Mouse (Mus musculus) hindbrain, embryonic 14.5 days (tissue): ENCODE data around the gene Dusp7. TPM values are rescaled to one million over a fixed set of nuclear protein-coding genes. Genes with fewer than 3 reads are reported as not detected.

Experiments
- ATAC-seq: fragments of 200-750 bp; cut with Nextera tagmentation; 2 replicates; pipeline ENCODE4 v1.8.0; 2017; ENCODE audit warnings: moderate number of reproducible peaks, mild to moderate bottlenecking, moderate TSS enrichment, moderate library complexity; ENCODE audit not compliant: low FRiP score
- DNase-seq: peaks from one replicate; pipeline ENCODE4 v3.0.0-alpha.2; 2015; ENCODE audit warnings: low spot score
- H3K27ac ChIP-seq: fragments of 300-500 bp; sonication (generic); 2 replicates; pipeline ENCODE4 v1.5.1; 2014; ENCODE audit warnings: mild to moderate bottlenecking, moderate library complexity
- H3K27me3 ChIP-seq: fragments of 300-500 bp; sonication (generic); 2 replicates; pipeline ENCODE4 v1.6.1; 2014; ENCODE audit warnings: mild to moderate bottlenecking, low read length, mixed read lengths; ENCODE audit not compliant: control insufficient read depth, insufficient read depth
- H3K36me3 ChIP-seq: fragments of 300-500 bp; sonication (generic); replicated peaks from 2 replicates; pipeline ENCODE4 v1.6.1; 2014; ENCODE audit not compliant: control insufficient read depth, insufficient read depth
- H3K4me1 ChIP-seq: fragments of 300-500 bp; sonication (generic); replicated peaks from 2 replicates; pipeline ENCODE4 v1.6.1; 2014; ENCODE audit warnings: antibody characterized with exemption, low read length, mixed read lengths; ENCODE audit not compliant: control insufficient read depth, insufficient read depth
- H3K4me2 ChIP-seq: fragments of 300-500 bp; sonication (generic); replicated peaks from 2 replicates; pipeline ENCODE4 v1.6.1; 2014; ENCODE audit warnings: mild to moderate bottlenecking, moderate library complexity
- H3K4me3 ChIP-seq: fragments of 300-500 bp; sonication (generic); replicated peaks from 2 replicates; pipeline ENCODE4 v1.5.1; 2014; ENCODE audit warnings: mild to moderate bottlenecking, low read length
- H3K9ac ChIP-seq: fragments of 300-500 bp; sonication (generic); 2 replicates; pipeline ENCODE4 v1.6.1; 2014
- H3K9me3 ChIP-seq: fragments of 300-500 bp; sonication (generic); 2 replicates; pipeline ENCODE4 v1.6.1; 2016; ENCODE audit warnings: low read length; ENCODE audit not compliant: control insufficient read depth
- WGBS: fragments of 180-500 bp; shearing (Covaris S2); extraction: QIAGEN DNeasy Blood & Tissue Kit; methylation state at CpG from one replicate; pipeline ENCODE4 v1.1.7; 2014; 5-methylcytosine and 5-hydroxymethylcytosine counted together
- polyA plus RNA-seq: library from polyadenylated mRNA; unstranded; fragments of >200 nt; fragmentation: Nextera tagmentation; extraction: Ambion mirVana; gene quantifications from 2 replicates; pipeline ENCODE4 v1.2.1, GENCODE M21; 2014

Gene Dusp7
- polyA plus RNA-seq, 1 experiment from 2014 or later, result 17.9 TPM

- Histone ChIP-seq H3K36me3 (no peaks in the 10 kb centered on the region), H3K9ac (no peak overlapping the region), H3K4me1 (peaks cover 6% of the 10 kb centered on the region; the same call in 1 of the 2 replicates), H3K27ac (no peak overlapping the region), H3K4me2 (no peak overlapping the region), H3K27me3 (no peaks in the 10 kb centered on the region), H3K4me3 (no peak overlapping the region), H3K9me3 (no peaks in the 10 kb centered on the region)
- DNase-seq, result no peak
- 60% methylated on average over 2 of the region's 2 CpGs for WGBS
- peak; percentile 31; the same call in 1 of the 2 replicates for ATAC-seq
Measured at GRCm38 (mm10) chr9:106349075-106349474, 19.4 kb upstream of the Dusp7 start.

- no peak for DNase-seq
- 64% methylated on average over 6 of the region's 6 CpGs for WGBS
- no peak overlapping the region for H3K4me2 ChIP-seq
- 0 out of 2 replicates have a peak, but pooled peaks cover 4% of the 10 kb centered on the region for H3K4me1 ChIP-seq
- H3K9me3 ChIP-seq, result no peaks in the 10 kb centered on the region
- no peak overlapping the region for H3K4me3 ChIP-seq
- no peaks in the 10 kb centered on the region for H3K36me3 ChIP-seq
- no peak overlapping the region for H3K9ac ChIP-seq
- no peak for ATAC-seq
- H3K27ac ChIP-seq, result no peak overlapping the region
- H3K27me3 ChIP-seq, result no peaks in the 10 kb centered on the region
Measured at GRCm38 (mm10) chr9:106351178-106351577, 17.3 kb upstream of the Dusp7 start.

- no peaks in the 10 kb centered on the region for H3K27me3 ChIP-seq
- 77% methylated on average over 6 of the region's 6 CpGs for WGBS
Measured at GRCm38 (mm10) chr9:106353779-106354178, 14.7 kb upstream of the Dusp7 start.

GRCm38 (mm10) chr9:106354810-106355209, 13.6 kb upstream of the Dusp7 start:
- Histone ChIP-seq H3K27me3 (no peaks in the 10 kb centered on the region), H3K4me1 (0 out of 2 replicates have a peak, but pooled peaks cover 4% of the 10 kb centered on the region), H3K4me3 (no peak overlapping the region), H3K9me3 (no peaks in the 10 kb centered on the region), H3K27ac (no peak overlapping the region), H3K36me3 (no peaks in the 10 kb centered on the region), H3K4me2 (no peak overlapping the region), H3K9ac (no peak overlapping the region)
- DNase-seq, result no peak
- no peak for ATAC-seq
- 91% methylated on average over 6 of the region's 6 CpGs for WGBS

More at GRCm38 (mm10) chr9:106353779-106354178, 14.7 kb upstream of the Dusp7 start:
- Histone ChIP-seq H3K36me3 (no peaks in the 10 kb centered on the region), H3K9me3 (no peaks in the 10 kb centered on the region), H3K4me3 (no peak overlapping the region), H3K4me1 (0 out of 2 replicates have a peak, but pooled peaks cover 4% of the 10 kb centered on the region), H3K27ac (no peak overlapping the region), H3K9ac (no peak overlapping the region), H3K4me2 (no peak overlapping the region)
- DNase-seq (no peak), ATAC-seq (no peak)

GRCm38 (mm10) chr9:106355217-106355974, 13.0 kb upstream of the Dusp7 start:
- no peak overlapping the region for H3K4me2 ChIP-seq
- H3K27ac ChIP-seq, result no peak overlapping the region
- DNase-seq, result no peak
- no peak for ATAC-seq
- H3K9ac ChIP-seq, result no peak overlapping the region
- H3K27me3 ChIP-seq, result no peaks in the 10 kb centered on the region
- H3K9me3 ChIP-seq, result no peaks in the 10 kb centered on the region
- 67% methylated on average over 10 of the region's 10 CpGs for WGBS
- 0 out of 2 replicates have a peak, but pooled peaks cover 4% of the 10 kb centered on the region for H3K4me1 ChIP-seq
- H3K4me3 ChIP-seq, result no peak overlapping the region
- no peaks in the 10 kb centered on the region for H3K36me3 ChIP-seq

- ATAC-seq, result no peak
- no peaks in the 10 kb centered on the region for H3K27me3 ChIP-seq
- DNase-seq, result no peak
- no peak overlapping the region for H3K27ac ChIP-seq
- H3K36me3 ChIP-seq, result no peaks in the 10 kb centered on the region
- H3K4me1 ChIP-seq, result 0 out of 2 replicates have a peak, but pooled peaks cover 4% of the 10 kb centered on the region
- no peaks in the 10 kb centered on the region for H3K9me3 ChIP-seq
- H3K4me3 ChIP-seq, result no peak overlapping the region
- no peak overlapping the region for H3K4me2 ChIP-seq
- no peak overlapping the region for H3K9ac ChIP-seq
Measured at GRCm38 (mm10) chr9:106355975-106356286, 12.5 kb upstream of the Dusp7 start.

DNA sequence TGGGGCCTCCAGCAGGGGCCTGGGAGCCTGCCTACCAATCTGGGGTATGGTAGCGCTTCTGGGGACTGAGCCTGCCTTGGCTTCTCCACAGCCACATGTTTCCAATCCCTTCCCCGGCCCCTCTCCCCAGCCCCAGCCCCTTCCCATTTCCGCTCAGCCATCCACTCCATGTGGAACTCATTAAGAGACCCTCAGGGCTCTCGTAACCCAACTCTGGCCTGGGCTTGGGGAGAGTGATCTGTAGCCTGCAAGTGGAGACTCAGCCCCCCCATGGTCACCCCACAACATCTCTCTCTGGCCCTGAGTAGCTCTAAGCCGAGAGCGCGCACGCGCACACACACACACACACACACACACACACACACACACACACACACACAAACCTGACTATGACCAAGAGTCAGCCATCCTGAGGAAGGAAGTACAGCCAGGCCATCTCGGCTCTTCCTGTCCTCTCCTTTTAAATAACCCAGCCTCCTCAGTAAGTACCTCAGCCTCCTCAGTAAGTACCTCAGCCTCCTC, 12.0 kb upstream of the Dusp7 start:
- DNase-seq (no peak), ATAC-seq (no peak)
- Histone ChIP-seq H3K27me3 (no peaks in the 10 kb centered on the region), H3K36me3 (no peaks in the 10 kb centered on the region), H3K4me1 (0 out of 2 replicates have a peak, but pooled peaks cover 4% of the 10 kb centered on the region), H3K4me2 (no peak overlapping the region), H3K4me3 (no peak overlapping the region), H3K9me3 (no peaks in the 10 kb centered on the region), H3K9ac (no peak overlapping the region), H3K27ac (no peak overlapping the region)
- WGBS, result 77% methylated on average over 10 of the region's 10 CpGs

DNA sequence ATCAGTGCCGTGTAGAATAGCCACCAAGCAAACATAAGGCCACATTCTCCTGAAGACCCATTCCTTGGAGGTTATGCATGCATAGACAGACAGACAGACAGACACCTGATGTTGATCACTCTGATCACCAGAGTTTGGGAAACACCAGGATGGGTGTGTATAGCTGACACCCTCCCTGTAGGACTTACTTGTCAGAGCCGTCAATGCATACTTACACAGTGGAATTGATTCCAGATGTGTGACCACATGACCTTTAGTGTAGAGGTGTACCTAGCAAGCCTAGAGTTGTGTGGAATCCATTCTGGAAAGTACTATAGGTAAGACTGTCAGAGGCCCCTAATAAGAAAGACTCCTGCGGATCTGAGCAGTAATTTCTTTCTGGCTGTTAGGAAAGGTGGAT, 11.3 kb upstream of the Dusp7 start:
- H3K9me3 ChIP-seq, result no peaks in the 10 kb centered on the region
- no peaks in the 10 kb centered on the region for H3K36me3 ChIP-seq
- 83% methylated on average over 3 of the region's 3 CpGs for WGBS
- DNase-seq (no peak), ATAC-seq (no peak)
- no peak overlapping the region for H3K9ac ChIP-seq
- no peak overlapping the region for H3K4me3 ChIP-seq
- H3K4me1 ChIP-seq, result 0 out of 2 replicates have a peak, but pooled peaks cover 4% of the 10 kb centered on the region
- H3K27ac ChIP-seq, result no peak overlapping the region
- no peak overlapping the region for H3K4me2 ChIP-seq
- no peaks in the 10 kb centered on the region for H3K27me3 ChIP-seq

GRCm38 (mm10) chr9:106359297-106359696, 9.1 kb upstream of the Dusp7 start:
- DNase-seq (no peak), ATAC-seq (no peak)
- Histone ChIP-seq H3K4me2 (no peak overlapping the region), H3K27ac (no peak overlapping the region), H3K9me3 (no peaks in the 10 kb centered on the region), H3K4me3 (no peak overlapping the region), H3K4me1 (0 out of 2 replicates have a peak, but pooled peaks cover 4% of the 10 kb centered on the region), H3K9ac (no peak overlapping the region), H3K27me3 (no peaks in the 10 kb centered on the region), H3K36me3 (no peaks in the 10 kb centered on the region)
- WGBS, result 49% methylated on average over 6 of the region's 6 CpGs
